Mouse (Mus musculus) lung, postnatal 0 days (tissue): ENCODE results near the gene Rptn. TPM values are rescaled to one million over a fixed set of nuclear protein-coding genes. Genes with fewer than 3 reads are reported as not detected.

Experiments
- ATAC-seq: fragments of 200-750 bp; cut with Nextera tagmentation; 2 replicates; pipeline ENCODE4 v1.8.0; 2017; ENCODE audit warnings: moderate library complexity
- DNase-seq: peaks from one replicate; pipeline ENCODE4 v3.0.0-alpha.2; 2016; ENCODE audit warnings: low spot score
- H3K27ac ChIP-seq: fragments of 300-500 bp; sonication (generic); 2 replicates; pipeline ENCODE4 v1.5.1; 2014; ENCODE audit warnings: antibody characterized with exemption, mild to moderate bottlenecking, low read length, mixed read lengths
- H3K27me3 ChIP-seq: fragments of 300-500 bp; sonication (generic); replicated peaks from 2 replicates; pipeline ENCODE4 v1.6.1; 2014; ENCODE audit warnings: low read length, mixed read lengths; ENCODE audit not compliant: insufficient read depth
- H3K36me3 ChIP-seq: fragments of 300-500 bp; sonication (generic); 2 replicates; pipeline ENCODE4 v1.6.1; 2014; ENCODE audit warnings: low read length, mixed read lengths; ENCODE audit not compliant: insufficient read depth
- H3K4me1 ChIP-seq: fragments of 300-500 bp; sonication (generic); 2 replicates; pipeline ENCODE4 v1.6.1; 2014; ENCODE audit warnings: antibody characterized with exemption, low read depth, low read length, mixed read lengths; ENCODE audit not compliant: insufficient read depth
- H3K4me2 ChIP-seq: fragments of 300-500 bp; sonication (generic); replicated peaks from 2 replicates; pipeline ENCODE4 v1.6.1; 2014; ENCODE audit warnings: low read depth, mild to moderate bottlenecking, low read length, moderate library complexity, mixed read lengths
- H3K4me3 ChIP-seq: fragments of 300-500 bp; sonication (generic); 2 replicates; pipeline ENCODE4 v1.5.1; 2014; ENCODE audit warnings: low read depth, low read length
- H3K9ac ChIP-seq: fragments of 300-500 bp; sonication (generic); replicated peaks from 2 replicates; pipeline ENCODE4 v1.6.1; 2014; ENCODE audit warnings: low read depth, mild to moderate bottlenecking
- H3K9me3 ChIP-seq: fragments of 300-500 bp; sonication (generic); 2 replicates; pipeline ENCODE4 v1.6.1; 2016; ENCODE audit warnings: low read length, mixed read lengths
- CTCF ChIP-seq: IDR thresholded peaks from 2 replicates; pipeline ENCODE4 v1.5.1; 2016; ENCODE audit warnings: antibody characterized with exemption, mild to moderate bottlenecking
- EP300 ChIP-seq: IDR thresholded peaks from 2 replicates; pipeline ENCODE4 v1.6.1; 2016; ENCODE audit warnings: antibody characterized with exemption, mild to moderate bottlenecking, control low read depth
- WGBS: fragments of 180-500 bp; shearing (Covaris S2); extraction: QIAGEN DNeasy Blood & Tissue Kit; methylation state at CpG from one replicate; pipeline ENCODE4 v1.1.7; 2014; 5-methylcytosine and 5-hydroxymethylcytosine counted together
- polyA plus RNA-seq: library from polyadenylated mRNA; unstranded; fragments of >200 nt; fragmentation: Nextera tagmentation; extraction: Ambion mirVana; gene quantifications from 2 replicates; pipeline ENCODE4 v1.2.1, GENCODE M21; 2015

The Rptn gene
- polyA plus RNA-seq, 1 experiment from 2014 or later = not detected

- Histone ChIP-seq H3K9ac (no peak overlapping the region), H3K9me3 (no peaks in the 10 kb centered on the region), H3K27me3 (no peaks in the 10 kb centered on the region), H3K36me3 (no peaks in the 10 kb centered on the region), H3K4me1 (no peaks in the 10 kb centered on the region), H3K4me3 (no peak overlapping the region), H3K4me2 (no peak overlapping the region), H3K27ac (no peak overlapping the region)
- TF ChIP-seq EP300 = no peak
- TF ChIP-seq CTCF = no peak
- no peak for ATAC-seq
- DNase-seq = no peak
- 64% methylated on average over 3 of the region's 3 CpGs for WGBS
These were observed 38.2 kb downstream of the Rptn start for GRCm38 (mm10) chr3:93431673-93432072.

- WGBS = 93% methylated on average over 1 of the region's 1 CpGs
- DNase-seq = no peak
- H3K27me3 ChIP-seq = 0 out of 2 replicates have a peak, but pooled peaks cover 9% of the 10 kb centered on the region
- peak within 1 kb of the TSS; percentile 56; the same call in 1 of the 2 replicates for H3K4me3 ChIP-seq
- TF ChIP-seq EP300 = no peak
- TF ChIP-seq CTCF = no peak
- H3K9ac ChIP-seq = no peak within 1 kb of the TSS
- peaks cover 8% of the 10 kb centered on the region for H3K4me1 ChIP-seq
- no peak within 1 kb of the TSS for H3K27ac ChIP-seq
- H3K9me3 ChIP-seq = no peaks in the 10 kb centered on the region
- no peak for ATAC-seq
- no peak within 1 kb of the TSS for H3K4me2 ChIP-seq
- H3K36me3 ChIP-seq = no peaks in the 10 kb centered on the region
These were observed 48.5 kb downstream of the Rptn start, which contains the start of gene Tchh for GRCm38 (mm10) chr3:93442030-93442429. TSS of gene Tchh (plus strand) at chr3:93442330.

GRCm38 (mm10) chr3:93443501-93444101 lies 50.1 kb downstream of the Rptn start:
- H3K27me3 ChIP-seq = 0 out of 2 replicates have a peak, but pooled peaks cover 9% of the 10 kb centered on the region
- H3K4me2 ChIP-seq = peak overlapping the region; percentile 88
- peak overlapping the region; percentile 56 for H3K4me3 ChIP-seq
- DNase-seq = peak; percentile 60
- H3K36me3 ChIP-seq = no peaks in the 10 kb centered on the region
- peak overlapping the region; percentile 77 for H3K27ac ChIP-seq
- WGBS = under 1% methylated on average over 38 of the region's 38 CpGs
- no peak for ATAC-seq
- peaks cover 8% of the 10 kb centered on the region for H3K4me1 ChIP-seq
- H3K9me3 ChIP-seq = no peaks in the 10 kb centered on the region
- H3K9ac ChIP-seq = no peak overlapping the region
- TF ChIP-seq EP300 (no peak), CTCF (no peak)

- Histone ChIP-seq H3K27ac (peak overlapping the region; percentile 77), H3K27me3 (0 out of 2 replicates have a peak, but pooled peaks cover 9% of the 10 kb centered on the region), H3K4me1 (peaks cover 8% of the 10 kb centered on the region), H3K4me2 (peak overlapping the region; percentile 88), H3K4me3 (peak overlapping the region; percentile 56), H3K9ac (peak overlapping the region; percentile 16; the same call in 1 of the 2 replicates), H3K9me3 (no peaks in the 10 kb centered on the region), H3K36me3 (no peaks in the 10 kb centered on the region)
- DNase-seq (peak; percentile 87), ATAC-seq (peak; percentile 73)
- WGBS = 1% methylated on average over 56 of the region's 56 CpGs
- no peak for TF ChIP-seq EP300
- TF ChIP-seq CTCF = no peak
These were observed 51.1 kb downstream of the Rptn start for GRCm38 (mm10) chr3:93444343-93445164.

GRCm38 (mm10) chr3:93445165-93445705 lies 51.7 kb downstream of the Rptn start:
- Histone ChIP-seq H3K36me3 (no peaks in the 10 kb centered on the region), H3K27me3 (0 out of 2 replicates have a peak, but pooled peaks cover 9% of the 10 kb centered on the region), H3K4me2 (peak overlapping the region; percentile 88), H3K27ac (peak overlapping the region; percentile 77), H3K9me3 (no peaks in the 10 kb centered on the region), H3K9ac (0 out of 2 replicates have a peak overlapping the region, but pooled peaks have one; percentile 16), H3K4me3 (peak overlapping the region; percentile 56), H3K4me1 (peaks cover 8% of the 10 kb centered on the region)
- DNase-seq = peak; percentile 73
- TF ChIP-seq EP300 = no peak
- TF ChIP-seq CTCF = no peak
- WGBS = 1% methylated on average over 36 of the region's 36 CpGs
- peak; percentile 17; the same call in 1 of the 2 replicates for ATAC-seq
